Mouse (Mus musculus) intestine, postnatal 0 days (tissue): ENCODE results near the gene Aldh3a2. TPM values are rescaled to one million over a fixed set of nuclear protein-coding genes. Genes with fewer than 3 reads are reported as not detected.

Source experiments
- ATAC-seq: fragments of 200-750 bp; cut with Nextera tagmentation; 2 replicates; pipeline ENCODE4 v1.8.0; 2017; ENCODE audit warnings: mild to moderate bottlenecking, moderate TSS enrichment, moderate library complexity
- H3K27ac ChIP-seq: fragments of 300-500 bp; sonication (generic); 2 replicates; pipeline ENCODE4 v1.5.1; 2014; ENCODE audit warnings: mild to moderate bottlenecking, low read depth, low read length, moderate library complexity
- H3K27me3 ChIP-seq: fragments of 300-500 bp; sonication (generic); replicated peaks from 2 replicates; pipeline ENCODE4 v1.6.1; 2014; ENCODE audit warnings: low read length, mixed read lengths; ENCODE audit not compliant: control insufficient read depth, insufficient read depth
- H3K36me3 ChIP-seq: fragments of 300-500 bp; sonication (generic); 2 replicates; pipeline ENCODE4 v1.6.1; 2014; ENCODE audit warnings: mild to moderate bottlenecking, moderate library complexity; ENCODE audit not compliant: control insufficient read depth, insufficient read depth
- H3K4me1 ChIP-seq: fragments of 300-500 bp; sonication (generic); replicated peaks from 2 replicates; pipeline ENCODE4 v1.6.1; 2014; ENCODE audit warnings: antibody characterized with exemption, low read length, mixed read lengths; ENCODE audit not compliant: control insufficient read depth, insufficient read depth
- H3K4me2 ChIP-seq: fragments of 300-500 bp; sonication (generic); replicated peaks from 2 replicates; pipeline ENCODE4 v1.6.1; 2014; ENCODE audit warnings: low read depth, mild to moderate bottlenecking, moderate library complexity
- H3K4me3 ChIP-seq: fragments of 300-500 bp; sonication (generic); 2 replicates; pipeline ENCODE4 v1.5.1; 2014; ENCODE audit warnings: low read depth, low read length
- H3K9ac ChIP-seq: fragments of 300-500 bp; sonication (generic); 2 replicates; pipeline ENCODE4 v1.6.1; 2014; ENCODE audit warnings: mild to moderate bottlenecking, low read depth, low read length
- H3K9me3 ChIP-seq: fragments of 300-500 bp; sonication (generic); 2 replicates; pipeline ENCODE4 v1.6.1; 2016; ENCODE audit warnings: mixed run types; ENCODE audit not compliant: control insufficient read depth
- CTCF ChIP-seq: sonication (generic); IDR thresholded peaks from 2 replicates; pipeline ENCODE4 v1.5.1; 2016; ENCODE audit warnings: low read depth, mild to moderate bottlenecking, control low read depth, antibody characterized with exemption, moderate library complexity
- WGBS: fragments of 180-500 bp; shearing (Covaris S2); extraction: QIAGEN DNeasy Blood & Tissue Kit; methylation state at CpG from one replicate; pipeline ENCODE4 v1.1.7; 2014; 5-methylcytosine and 5-hydroxymethylcytosine counted together
- polyA plus RNA-seq: library from polyadenylated mRNA; unstranded; fragments of >200 nt; fragmentation: Nextera tagmentation; extraction: Ambion mirVana; gene quantifications from 2 replicates; pipeline ENCODE4 v1.2.1, GENCODE M21; 2015

Aldh3a2 gene
- polyA plus RNA-seq, 1 experiment from 2014 or later = 63.1 TPM

GRCm38 (mm10) chr11:61207487-61208246 is 59.6 kb downstream of the Aldh3a2 start, which contains the start of gene Aldh3a1:
Aldh3a1 (plus strand) TSS chr11:61207537.
- no peak within 1 kb of the TSS for H3K27ac ChIP-seq
- no peaks in the 10 kb centered on the region for H3K9me3 ChIP-seq
- H3K9ac ChIP-seq = no peak within 1 kb of the TSS
- no peaks in the 10 kb centered on the region for H3K36me3 ChIP-seq
- no peak within 1 kb of the TSS for H3K4me3 ChIP-seq
- ATAC-seq = no peak
- TF ChIP-seq CTCF = no peak
- no peaks in the 10 kb centered on the region for H3K4me1 ChIP-seq
- WGBS = 79% methylated on average over 10 of the region's 10 CpGs
- no peak within 1 kb of the TSS for H3K4me2 ChIP-seq
- H3K27me3 ChIP-seq = peaks cover 7% of the 10 kb centered on the region; the same call in 1 of the 2 replicates

GRCm38 (mm10) chr11:61206136-61206535 is 61.1 kb downstream of the Aldh3a2 start:
- H3K4me3 ChIP-seq = no peak overlapping the region
- no peak overlapping the region for H3K4me2 ChIP-seq
- no peak overlapping the region for H3K27ac ChIP-seq
- ATAC-seq = no peak
- no peak for TF ChIP-seq CTCF
- H3K9me3 ChIP-seq = no peaks in the 10 kb centered on the region
- H3K36me3 ChIP-seq = no peaks in the 10 kb centered on the region
- no peaks in the 10 kb centered on the region for H3K4me1 ChIP-seq
- no peak overlapping the region for H3K9ac ChIP-seq
- no peaks in the 10 kb centered on the region for H3K27me3 ChIP-seq
- 94% methylated on average over 3 of the region's 3 CpGs for WGBS

GRCm38 (mm10) chr11:61205167-61205950 is 61.9 kb downstream of the Aldh3a2 start:
- Histone ChIP-seq H3K9ac (no peak overlapping the region), H3K4me3 (no peak overlapping the region), H3K4me2 (no peak overlapping the region), H3K27ac (no peak overlapping the region), H3K27me3 (no peaks in the 10 kb centered on the region), H3K9me3 (no peaks in the 10 kb centered on the region), H3K4me1 (no peaks in the 10 kb centered on the region), H3K36me3 (no peaks in the 10 kb centered on the region)
- no peak for TF ChIP-seq CTCF
- 89% methylated on average over 9 of the region's 10 CpGs for WGBS
- ATAC-seq = no peak

GRCm38 (mm10) chr11:61202810-61203209 is 64.5 kb downstream of the Aldh3a2 start:
- Histone ChIP-seq H3K4me2 (no peak overlapping the region), H3K36me3 (no peaks in the 10 kb centered on the region), H3K27me3 (no peaks in the 10 kb centered on the region), H3K27ac (no peak overlapping the region), H3K9ac (no peak overlapping the region), H3K4me1 (0 out of 2 replicates have a peak, but pooled peaks cover 3% of the 10 kb centered on the region), H3K9me3 (no peaks in the 10 kb centered on the region), H3K4me3 (no peak overlapping the region)
- no peak for ATAC-seq
- WGBS = 85% methylated on average over 2 of the region's 2 CpGs
- TF ChIP-seq CTCF = no peak

- TF ChIP-seq CTCF = no peak
- Histone ChIP-seq H3K27ac (no peak overlapping the region), H3K27me3 (no peaks in the 10 kb centered on the region), H3K4me2 (no peak overlapping the region), H3K36me3 (no peaks in the 10 kb centered on the region), H3K9ac (no peak overlapping the region), H3K4me3 (no peak overlapping the region), H3K9me3 (no peaks in the 10 kb centered on the region), H3K4me1 (0 out of 2 replicates have a peak, but pooled peaks cover 3% of the 10 kb centered on the region)
- ATAC-seq = no peak
- 86% methylated on average over 6 of the region's 6 CpGs for WGBS
Observed at GRCm38 (mm10) chr11:61202186-61202585, 65.1 kb downstream of the Aldh3a2 start.

- Histone ChIP-seq H3K4me1 (0 out of 2 replicates have a peak, but pooled peaks cover 3% of the 10 kb centered on the region), H3K4me2 (no peak overlapping the region), H3K36me3 (no peaks in the 10 kb centered on the region), H3K9ac (no peak overlapping the region), H3K27ac (0 out of 2 replicates have a peak overlapping the region, but pooled peaks have one; percentile 15), H3K27me3 (no peaks in the 10 kb centered on the region), H3K9me3 (no peaks in the 10 kb centered on the region), H3K4me3 (no peak overlapping the region)
- whole genome bisulfite sequencing = 40% methylated on average over 4 of the region's 4 CpGs
- TF ChIP-seq CTCF = no peak
- ATAC-seq = peak; percentile 96
Observed at GRCm38 (mm10) chr11:61199620-61200362, 67.5 kb downstream of the Aldh3a2 start.
